Mouse (Mus musculus) hindbrain, embryonic 10.5 days (tissue): ENCODE data around the gene Ybey. TPM values are rescaled to one million over a fixed set of nuclear protein-coding genes. Genes with fewer than 3 reads are reported as not detected.
A peak's percentile ranks its signal among the peaks of the same experiment; 100 is the strongest.

Experiments
- DNase-seq: peaks from one replicate; pipeline ENCODE4 v3.0.0-alpha.2; 2017; ENCODE audit warnings: low spot score
- H3K27ac ChIP-seq: fragments of 300-500 bp; sonication (generic); 2 replicates; pipeline ENCODE4 v1.5.1; 2016; ENCODE audit warnings: mild to moderate bottlenecking, moderate library complexity
- H3K27me3 ChIP-seq: fragments of 300-500 bp; sonication (generic); 2 replicates; pipeline ENCODE4 v1.6.1; 2016; ENCODE audit warnings: mild to moderate bottlenecking; ENCODE audit not compliant: poor library complexity, insufficient read depth, severe bottlenecking
- H3K36me3 ChIP-seq: fragments of 300-500 bp; sonication (generic); 2 replicates; pipeline ENCODE4 v1.6.1; 2016; ENCODE audit warnings: mild to moderate bottlenecking, moderate library complexity
- H3K4me1 ChIP-seq: fragments of 300-500 bp; sonication (generic); replicated peaks from 2 replicates; pipeline ENCODE4 v1.6.1; 2016; ENCODE audit warnings: mild to moderate bottlenecking
- H3K4me3 ChIP-seq: fragments of 300-500 bp; sonication (generic); 2 replicates; pipeline ENCODE4 v1.5.1; 2016; ENCODE audit warnings: mild to moderate bottlenecking, moderate library complexity
- H3K9me3 ChIP-seq: fragments of 300-500 bp; sonication (generic); 2 replicates; pipeline ENCODE4 v1.6.1; 2016; ENCODE audit warnings: mild to moderate bottlenecking, moderate library complexity
- WGBS: fragments of 180-500 bp; shearing (Covaris S2); methylation state at CpG from one replicate; pipeline ENCODE4 v1.1.7; 2016; 5-methylcytosine and 5-hydroxymethylcytosine counted together
- polyA plus RNA-seq: library from polyadenylated mRNA; unstranded; fragments of >200 nt; fragmentation: Nextera tagmentation; extraction: Ambion mirVana; gene quantifications from 2 replicates; pipeline ENCODE4 v1.2.1, GENCODE M21; 2016

The Ybey gene
- 8.7 and 10.1 TPM in 2 replicates for polyA plus RNA-seq

GRCm38 (mm10) chr10:76468203-76469162 lies at the start of gene Ybey, which contains the start of gene Mcm3ap:
TSS of gene Ybey (minus strand) at chr10:76469114.
TSS of gene Mcm3ap (plus strand) at chr10:76468927.
- Histone ChIP-seq H3K36me3 (peaks cover 61% of the 10 kb centered on the region), H3K27ac (peak within 1 kb of the TSS; percentile 94)

DNA sequence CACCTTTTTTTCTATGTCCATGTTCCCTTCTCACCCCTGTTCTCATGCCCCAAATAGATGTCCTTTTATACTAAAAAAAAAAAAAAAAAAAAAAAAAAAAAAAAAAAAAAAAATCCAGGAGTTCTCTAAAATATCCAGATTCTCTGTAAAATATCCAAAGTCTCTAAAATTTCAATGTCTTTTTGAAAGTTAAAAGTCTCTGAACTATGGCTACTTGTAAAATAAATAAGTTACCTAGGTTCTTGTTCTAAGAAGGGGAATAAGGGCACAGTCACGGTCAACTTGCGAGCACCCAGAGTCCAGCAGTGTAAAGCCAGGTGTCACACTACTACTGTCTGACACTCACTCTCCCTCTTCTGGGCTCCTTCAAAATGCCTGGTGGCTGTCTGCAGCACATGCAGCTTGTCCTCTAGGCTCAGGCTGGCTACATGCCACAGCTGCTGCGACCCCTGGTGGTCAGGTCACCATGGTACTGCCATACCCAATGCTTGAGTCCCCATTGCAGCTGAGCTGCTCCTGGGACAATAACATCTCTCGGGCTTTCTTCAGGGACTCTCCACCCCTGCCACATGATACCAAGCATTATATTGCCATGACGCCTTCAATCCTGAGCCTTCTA lies 44.2 kb upstream of the Ybey start:
- H3K36me3 ChIP-seq = peaks cover 98% of the 10 kb centered on the region
- no peaks in the 10 kb centered on the region for H3K27me3 ChIP-seq
- H3K4me3 ChIP-seq = no peak overlapping the region
- 0 out of 2 replicates have a peak, but pooled peaks cover 3% of the 10 kb centered on the region for H3K4me1 ChIP-seq
- no peak overlapping the region for H3K27ac ChIP-seq
- H3K9me3 ChIP-seq = peaks cover 5% of the 10 kb centered on the region; the same call in 1 of the 2 replicates
- peak; percentile 82 for DNase-seq
- WGBS = 40% methylated on average over 5 of the region's 5 CpGs

More at GRCm38 (mm10) chr10:76468203-76469162, at the start of gene Ybey, which contains the start of gene Mcm3ap:
- DNase-seq = peak; percentile 92
- H3K4me3 ChIP-seq = peak within 1 kb of the TSS; percentile 84
- 2% methylated on average over 55 of the region's 55 CpGs for WGBS
- H3K9me3 ChIP-seq = no peaks in the 10 kb centered on the region
- H3K27me3 ChIP-seq = no peaks in the 10 kb centered on the region
- peaks cover 11% of the 10 kb centered on the region for H3K4me1 ChIP-seq

- no peak for DNase-seq
- H3K4me1 ChIP-seq = no peaks in the 10 kb centered on the region
- no peak overlapping the region for H3K27ac ChIP-seq
- no peaks in the 10 kb centered on the region for H3K27me3 ChIP-seq
- H3K36me3 ChIP-seq = peaks cover 92% of the 10 kb centered on the region
- no peaks in the 10 kb centered on the region for H3K9me3 ChIP-seq
- H3K4me3 ChIP-seq = no peak overlapping the region
- 95% methylated on average over 7 of the region's 7 CpGs for WGBS
Measured at GRCm38 (mm10) chr10:76505865-76506264, 37.0 kb upstream of the Ybey start.

DNA sequence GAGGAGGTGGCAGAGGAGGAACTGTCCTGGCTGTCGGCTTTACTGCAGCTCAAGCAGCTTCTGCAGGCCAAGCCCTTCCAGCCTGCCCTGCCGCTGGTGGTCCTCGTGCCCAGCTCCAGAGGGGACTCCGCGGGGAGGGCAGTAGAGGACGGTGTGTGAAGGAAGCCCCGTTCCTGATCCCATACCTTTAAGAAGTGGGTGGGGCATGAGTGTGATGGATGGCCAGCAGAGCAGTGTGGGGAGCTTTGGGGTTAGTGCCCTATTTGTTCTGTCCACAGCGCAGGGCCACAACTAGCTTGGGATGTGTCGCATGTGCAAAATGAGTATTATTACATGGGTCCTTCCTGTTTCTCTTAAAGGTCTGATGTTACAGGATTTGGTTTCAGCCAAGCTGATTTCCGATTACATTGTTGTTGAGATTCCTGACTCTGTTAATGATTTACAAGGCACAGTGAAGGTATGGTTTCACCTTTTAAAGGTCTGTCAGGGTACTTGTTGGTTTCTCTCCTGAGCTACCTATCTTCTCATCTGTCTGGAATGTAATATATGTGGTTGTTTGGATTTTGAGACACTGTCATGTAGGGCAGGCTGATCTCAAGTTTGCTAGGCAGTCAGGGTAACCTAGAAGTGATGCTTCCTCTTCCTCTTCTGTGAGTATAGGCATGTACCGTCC lies 35.5 kb upstream of the Ybey start:
- WGBS = 92% methylated on average over 11 of the region's 11 CpGs
- H3K27ac ChIP-seq = no peak overlapping the region
- H3K4me3 ChIP-seq = no peak overlapping the region
- no peak for DNase-seq
- no peaks in the 10 kb centered on the region for H3K4me1 ChIP-seq
- H3K27me3 ChIP-seq = no peaks in the 10 kb centered on the region
- H3K36me3 ChIP-seq = peaks cover 91% of the 10 kb centered on the region
- no peaks in the 10 kb centered on the region for H3K9me3 ChIP-seq

GRCm38 (mm10) chr10:76497522-76497921 lies 28.6 kb upstream of the Ybey start:
- H3K27me3 ChIP-seq = no peaks in the 10 kb centered on the region
- no peaks in the 10 kb centered on the region for H3K4me1 ChIP-seq
- no peak overlapping the region for H3K4me3 ChIP-seq
- H3K27ac ChIP-seq = no peak overlapping the region
- 96% methylated on average over 4 of the region's 4 CpGs for WGBS
- DNase-seq = no peak
- no peaks in the 10 kb centered on the region for H3K9me3 ChIP-seq
- peaks cover 95% of the 10 kb centered on the region for H3K36me3 ChIP-seq

GRCm38 (mm10) chr10:76496366-76496765 lies 27.5 kb upstream of the Ybey start:
- no peaks in the 10 kb centered on the region for H3K9me3 ChIP-seq
- H3K27me3 ChIP-seq = no peaks in the 10 kb centered on the region
- H3K4me1 ChIP-seq = no peaks in the 10 kb centered on the region
- DNase-seq = no peak
- no peak overlapping the region for H3K27ac ChIP-seq
- H3K36me3 ChIP-seq = peaks cover 94% of the 10 kb centered on the region
- WGBS = 96% methylated on average over 7 of the region's 7 CpGs
- H3K4me3 ChIP-seq = no peak overlapping the region

DNA sequence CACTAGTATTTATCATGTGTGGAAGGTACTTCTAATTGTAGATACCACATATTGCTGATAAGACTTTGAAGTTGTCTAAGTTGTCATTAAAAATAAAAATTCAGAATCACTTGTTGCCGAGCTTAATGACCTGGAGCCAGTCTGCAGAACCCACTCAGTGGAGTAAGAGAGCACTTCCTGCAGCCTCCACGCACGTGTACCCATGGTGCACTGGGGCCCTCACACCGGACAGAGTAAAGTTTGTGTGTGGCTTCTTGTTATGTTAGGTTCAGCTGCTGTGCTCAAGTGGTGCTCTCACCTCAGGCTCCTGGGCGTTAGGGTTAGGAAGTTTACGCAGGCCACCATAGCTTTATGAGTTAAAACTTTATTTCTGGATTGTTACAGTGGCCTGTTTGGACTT lies 26.6 kb upstream of the Ybey start:
- no peaks in the 10 kb centered on the region for H3K27me3 ChIP-seq
- H3K36me3 ChIP-seq = peaks cover 95% of the 10 kb centered on the region
- no peak overlapping the region for H3K27ac ChIP-seq
- 96% methylated on average over 6 of the region's 6 CpGs for WGBS
- no peak overlapping the region for H3K4me3 ChIP-seq
- H3K9me3 ChIP-seq = no peaks in the 10 kb centered on the region
- H3K4me1 ChIP-seq = no peaks in the 10 kb centered on the region
- no peak for DNase-seq

- Histone ChIP-seq H3K4me1 (no peaks in the 10 kb centered on the region), H3K27me3 (no peaks in the 10 kb centered on the region), H3K27ac (no peak overlapping the region), H3K4me3 (no peak overlapping the region), H3K36me3 (peaks cover 95% of the 10 kb centered on the region), H3K9me3 (no peaks in the 10 kb centered on the region)
- no peak for DNase-seq
- WGBS = 84% methylated on average over 1 of the region's 1 CpGs
Measured at GRCm38 (mm10) chr10:76493527-76493926, 24.6 kb upstream of the Ybey start.

DNA sequence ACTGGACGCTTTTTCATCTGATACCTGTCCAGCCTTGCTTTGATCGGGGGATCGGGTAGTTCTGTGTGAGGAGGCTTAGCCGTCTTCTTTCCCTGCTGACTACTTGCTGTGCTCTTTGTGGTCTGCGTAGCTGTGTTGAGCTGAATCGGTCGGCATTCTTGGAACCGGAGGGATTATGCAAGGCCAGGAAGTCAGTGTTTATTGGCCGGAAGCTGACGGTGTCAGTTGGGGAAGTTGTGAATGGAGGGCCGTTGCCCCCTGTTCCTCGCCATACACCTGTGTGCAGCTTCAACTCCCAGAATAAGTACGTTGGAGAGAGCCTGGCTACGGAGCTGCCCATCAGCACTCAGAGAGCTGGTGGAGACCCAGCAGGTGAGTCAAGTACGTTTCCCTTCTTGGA lies 20.3 kb upstream of the Ybey start:
- H3K36me3 ChIP-seq = peaks cover 99% of the 10 kb centered on the region
- 95% methylated on average over 15 of the region's 15 CpGs for WGBS
- DNase-seq = no peak
- no peaks in the 10 kb centered on the region for H3K9me3 ChIP-seq
- no peaks in the 10 kb centered on the region for H3K4me1 ChIP-seq
- no peak overlapping the region for H3K4me3 ChIP-seq
- no peaks in the 10 kb centered on the region for H3K27me3 ChIP-seq
- no peak overlapping the region for H3K27ac ChIP-seq

DNA sequence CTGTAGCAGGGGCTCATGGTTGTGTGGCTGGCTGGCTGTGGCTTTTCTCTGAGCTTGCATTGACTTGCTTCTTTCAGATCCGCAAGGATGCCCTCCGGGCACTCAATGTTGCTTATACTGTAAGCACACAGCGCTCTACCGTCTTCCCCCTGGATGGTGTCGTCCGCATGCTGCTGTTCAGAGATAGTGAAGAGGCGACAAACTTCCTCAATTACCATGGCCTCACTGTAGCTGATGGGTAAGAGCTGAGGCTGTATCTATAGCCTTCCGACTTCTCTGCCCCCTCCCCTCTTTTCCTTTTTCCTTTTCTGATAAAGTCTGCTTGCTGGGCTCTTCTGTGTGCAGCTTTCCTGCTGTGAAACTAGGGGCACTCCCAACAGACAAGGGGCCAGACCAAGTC lies 19.4 kb upstream of the Ybey start:
- Histone ChIP-seq H3K36me3 (peaks cover 99% of the 10 kb centered on the region), H3K4me1 (no peaks in the 10 kb centered on the region), H3K4me3 (no peak overlapping the region), H3K27ac (no peak overlapping the region), H3K9me3 (no peaks in the 10 kb centered on the region), H3K27me3 (no peaks in the 10 kb centered on the region)
- 92% methylated on average over 8 of the region's 8 CpGs for WGBS
- no peak for DNase-seq

- peaks cover 100% of the 10 kb centered on the region for H3K36me3 ChIP-seq
- H3K4me3 ChIP-seq = no peak overlapping the region
- no peaks in the 10 kb centered on the region for H3K9me3 ChIP-seq
- 95% methylated on average over 2 of the region's 2 CpGs for WGBS
- H3K4me1 ChIP-seq = no peaks in the 10 kb centered on the region
- DNase-seq = no peak
- no peaks in the 10 kb centered on the region for H3K27me3 ChIP-seq
- no peak overlapping the region for H3K27ac ChIP-seq
Measured at GRCm38 (mm10) chr10:76486302-76486701, 17.4 kb upstream of the Ybey start.

DNA sequence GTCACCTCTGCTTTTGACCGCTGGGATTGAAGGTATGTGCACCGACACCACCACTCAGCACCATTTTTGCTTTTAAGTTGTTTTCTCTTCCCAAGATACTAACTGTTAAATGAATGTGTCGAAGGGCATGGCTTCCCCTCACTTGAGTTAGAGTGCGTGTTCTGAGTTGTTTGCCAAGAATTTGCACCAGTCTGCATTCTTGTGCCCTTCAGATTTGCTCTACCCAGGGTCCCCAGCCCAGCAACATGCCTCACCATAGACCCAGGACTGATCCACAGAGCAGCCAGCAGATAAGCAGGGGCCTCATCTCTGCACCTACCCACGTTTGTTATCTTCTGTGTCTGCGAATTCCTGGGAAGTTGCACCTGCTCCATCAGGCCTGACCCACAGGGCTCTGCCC lies 12.6 kb upstream of the Ybey start:
- H3K27ac ChIP-seq = no peak overlapping the region
- no peak overlapping the region for H3K4me3 ChIP-seq
- no peaks in the 10 kb centered on the region for H3K4me1 ChIP-seq
- H3K9me3 ChIP-seq = no peaks in the 10 kb centered on the region
- H3K36me3 ChIP-seq = peaks cover 98% of the 10 kb centered on the region
- 95% methylated on average over 6 of the region's 6 CpGs for WGBS
- no peaks in the 10 kb centered on the region for H3K27me3 ChIP-seq
- DNase-seq = no peak
